Mouse (Mus musculus) 416B (cell line): ENCODE measurements at regions not wholly inside any gene's neighbourhood (a gene's known extent, or its start where the extent isn't known, plus 50 kb on each side); places are given as distances from the start of the nearest gene placed in this dataset.
A peak's percentile ranks its signal among the peaks of the same experiment; 100 is the strongest.
"Not testable (repeated sequence)": the region's sequence is repeated elsewhere in the genome, so short reads cannot be mapped to it uniquely, and the experiment has no call there.

ENCODE experiments used
- DNase-seq: peaks from one replicate; pipeline ENCODE4 v3.0.0; 2011; ENCODE audit warnings: low read depth

DNA sequence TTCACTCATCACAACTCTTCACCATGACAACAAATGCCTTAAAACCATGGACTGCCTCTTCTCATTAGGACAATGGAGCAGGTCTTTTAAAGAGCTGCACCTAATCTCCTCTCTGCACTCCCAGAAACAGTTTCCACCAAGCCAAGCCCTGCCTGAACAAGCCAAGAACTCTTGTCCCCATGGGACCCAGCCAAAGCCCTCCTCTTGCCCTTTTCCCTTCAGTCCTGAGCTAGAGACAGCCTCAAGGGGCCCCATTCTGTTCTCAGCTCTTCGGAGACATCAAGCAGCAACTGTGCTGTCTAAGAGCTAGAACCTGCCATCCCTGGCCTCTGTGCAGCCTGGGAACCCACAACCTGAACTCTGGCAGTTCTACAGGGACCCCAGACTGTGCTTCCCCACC is 345.0 kb upstream of the Irak1bp1 start:
- DNase-seq = no peak

GRCm38 (mm10) chr9:82493440-82493839 is 335.9 kb upstream of the Irak1bp1 start:
- DNase-seq = no peak

- DNase-seq = no peak
Observed at GRCm38 (mm10) chr9:82510014-82510413, 319.3 kb upstream of the Irak1bp1 start.

GRCm38 (mm10) chr9:82518993-82519392 is 310.3 kb upstream of the Irak1bp1 start:
- no peak for DNase-seq

GRCm38 (mm10) chr9:82527867-82528385 is 301.4 kb upstream of the Irak1bp1 start:
- DNase-seq = no peak

DNA sequence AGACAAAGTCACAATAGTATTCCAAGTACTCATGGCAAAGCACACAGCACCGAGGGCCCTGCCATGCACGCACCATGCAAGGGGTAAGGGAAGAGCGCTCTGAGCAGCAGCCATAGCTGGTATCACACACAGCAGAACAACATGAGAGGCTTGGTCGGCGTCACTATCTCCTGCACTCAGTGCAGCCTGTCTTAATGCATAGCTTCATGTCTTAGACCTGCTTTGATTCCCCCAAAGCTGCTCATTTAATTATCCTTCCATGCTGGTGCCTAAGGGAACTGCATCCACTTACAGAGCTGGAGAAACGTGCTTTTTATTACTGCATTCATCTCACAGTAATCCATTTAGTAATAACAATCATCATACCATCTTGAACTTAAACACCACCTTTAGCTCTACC is 276.6 kb upstream of the Irak1bp1 start:
- no peak for DNase-seq

- DNase-seq = no peak
Observed at GRCm38 (mm10) chr9:82553213-82553612, 276.1 kb upstream of the Irak1bp1 start.

GRCm38 (mm10) chr9:82562551-82563465 is 266.5 kb upstream of the Irak1bp1 start:
- DNase-seq = no peak

- DNase-seq = no peak
Observed at GRCm38 (mm10) chr9:82581373-82582018, 247.8 kb upstream of the Irak1bp1 start.

GRCm38 (mm10) chr9:82609111-82609510 is 220.2 kb upstream of the Irak1bp1 start:
- no peak for DNase-seq

DNA sequence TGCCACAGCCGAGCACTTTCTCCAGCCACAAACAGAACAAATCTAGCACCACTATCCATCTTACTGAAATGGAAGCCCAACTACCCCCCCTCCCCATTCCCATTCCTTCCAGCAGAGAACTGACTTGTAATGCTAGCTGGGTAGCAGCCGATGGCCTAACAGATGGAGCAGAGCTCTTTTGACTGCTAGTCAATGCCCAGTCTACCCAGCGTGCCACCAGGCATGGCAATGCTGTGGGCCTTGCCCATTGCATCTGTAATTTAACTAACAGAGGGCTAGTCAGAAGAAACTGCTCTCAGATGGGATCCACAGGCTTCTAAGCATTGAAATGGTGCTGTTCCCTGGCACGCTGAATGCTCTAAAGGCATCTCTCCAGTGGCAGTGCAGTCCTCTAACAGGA is 219.4 kb upstream of the Irak1bp1 start:
- no peak for DNase-seq

DNA sequence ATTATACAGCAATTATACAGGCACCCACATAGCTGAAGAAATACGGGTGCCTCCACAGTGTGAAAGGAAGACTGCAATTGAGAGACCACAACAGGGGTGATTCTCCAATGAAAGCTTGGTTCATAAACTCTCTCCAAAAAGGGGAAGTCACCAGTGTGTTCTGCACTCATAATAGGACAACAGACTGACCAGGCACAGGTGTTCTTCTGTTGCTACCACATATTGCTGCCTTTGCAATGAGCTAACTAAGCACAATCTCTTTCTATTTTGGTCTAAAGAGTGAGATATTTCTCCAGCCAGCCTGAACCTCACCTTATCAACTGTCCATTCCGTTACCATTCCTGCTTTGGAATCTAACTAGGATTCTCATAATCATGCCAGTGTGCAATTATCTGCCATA is 216.8 kb upstream of the Irak1bp1 start:
- DNase-seq = no peak

GRCm38 (mm10) chr9:82632411-82632810 is 196.9 kb upstream of the Irak1bp1 start:
- DNase-seq = no peak

GRCm38 (mm10) chr9:82640277-82640676 is 189.1 kb upstream of the Irak1bp1 start:
- DNase-seq = no peak

- peak; percentile 42 for DNase-seq
Observed at GRCm38 (mm10) chr9:82643900-82644299, 185.4 kb upstream of the Irak1bp1 start.

DNA sequence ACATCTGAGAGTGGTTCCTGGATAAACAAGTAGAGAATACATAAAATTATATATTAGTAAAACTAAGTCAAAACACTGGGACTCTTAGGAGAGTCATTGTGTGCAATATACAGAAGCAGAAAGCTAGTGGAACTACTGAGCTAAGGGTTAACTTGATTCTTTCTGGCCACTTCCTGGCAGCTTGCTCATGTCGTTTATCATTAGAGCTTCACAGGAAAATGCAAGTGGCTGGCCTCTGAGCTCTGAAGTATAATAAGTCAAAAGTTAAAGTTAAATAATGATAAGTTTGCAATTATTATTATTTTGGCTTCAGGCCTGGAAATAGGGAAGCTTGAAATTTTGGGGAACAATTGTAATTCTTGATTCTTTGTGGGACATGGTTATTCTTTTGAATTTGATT is 173.8 kb upstream of the Irak1bp1 start:
- DNase-seq = not testable (repeated sequence)

DNA sequence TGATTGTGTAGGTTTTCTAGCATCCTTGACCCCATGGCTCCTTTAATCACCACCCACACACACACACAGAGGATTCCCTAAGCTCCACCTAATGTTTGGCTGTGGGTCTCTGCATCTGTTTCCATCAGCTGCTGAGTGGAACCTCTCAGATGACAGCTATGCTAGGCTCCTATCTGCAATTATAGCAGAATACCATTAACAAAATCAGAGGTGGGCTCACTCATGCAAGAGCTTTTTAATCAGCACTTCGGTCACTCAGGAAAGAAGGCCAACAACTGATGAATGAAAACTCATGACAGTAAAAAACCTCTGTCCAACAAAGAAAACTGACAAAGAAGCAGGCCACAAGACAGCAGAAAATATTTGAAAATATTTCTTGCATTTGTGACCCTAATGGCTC is 147.1 kb upstream of the Irak1bp1 start:
- DNase-seq = no peak

GRCm38 (mm10) chr9:82709411-82709983 is 119.8 kb upstream of the Irak1bp1 start:
- no peak for DNase-seq

- no peak for DNase-seq
Observed at GRCm38 (mm10) chr9:82709991-82710593, 119.2 kb upstream of the Irak1bp1 start.

GRCm38 (mm10) chr9:82710945-82711516 is 118.3 kb upstream of the Irak1bp1 start:
- DNase-seq = no peak

DNA sequence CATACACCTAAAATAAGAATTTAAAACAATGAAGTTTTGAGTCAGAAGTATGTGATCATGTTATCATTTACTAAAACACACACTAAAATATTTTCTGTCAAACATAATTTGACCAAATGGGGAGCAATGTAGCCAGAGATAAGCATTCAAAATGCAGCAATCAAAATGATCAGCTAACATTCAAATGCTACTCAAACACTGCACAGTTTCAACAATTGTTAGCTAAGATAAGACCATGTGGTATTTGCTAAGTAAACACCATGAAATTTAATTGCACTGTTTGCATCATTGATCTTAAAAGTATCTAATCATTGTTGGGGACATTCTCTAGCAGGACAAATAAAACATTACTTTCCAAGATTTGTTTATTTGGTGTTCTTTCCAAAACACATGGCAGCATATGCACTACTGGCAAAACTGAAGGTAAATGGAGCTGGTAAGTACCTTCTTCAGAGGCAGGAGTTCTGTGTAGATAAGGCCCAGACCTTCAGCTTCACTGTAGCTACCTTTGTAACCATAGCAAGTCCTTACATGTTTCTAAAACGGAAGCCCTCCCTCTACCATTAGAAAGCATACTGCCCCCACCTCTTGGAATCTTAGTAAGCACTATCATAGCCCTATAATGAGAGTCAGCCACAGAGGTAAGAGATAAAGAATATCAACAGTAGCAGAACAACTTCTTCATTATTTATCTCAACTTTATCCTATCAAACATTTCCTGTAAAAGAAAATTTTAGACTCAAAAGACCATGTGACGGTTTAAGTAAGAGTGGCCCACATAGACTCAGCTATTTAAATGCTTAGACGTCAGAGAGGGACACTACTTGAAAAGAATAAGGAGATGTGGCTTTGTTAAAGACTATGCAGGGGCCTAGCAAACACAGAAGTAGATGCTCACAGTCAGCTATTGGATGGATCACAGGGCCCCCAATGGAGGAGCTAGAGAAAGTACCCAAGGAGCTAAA is 116.3 kb upstream of the Irak1bp1 start:
- DNase-seq = no peak
